Mouse (Mus musculus) kidney, adult 2 months (tissue): Measurements from ENCODE around the gene Nav1. TPM values are rescaled to one million over a fixed set of nuclear protein-coding genes. Genes with fewer than 3 reads are reported as not detected.

ENCODE experiments used
- DNase-seq: peaks from one replicate; pipeline ENCODE4 v3.0.0; 2021
- H3K27ac ChIP-seq: fragments of 200-500 bp; 2 replicates; pipeline ENCODE4 v1.5.1; 2012; ENCODE audit warnings: low read depth, low read length, control low read depth, inconsistent platforms; ENCODE audit not compliant: insufficient read depth
- H3K27me3 ChIP-seq: fragments of 200-500 bp; replicated peaks from 2 replicates; pipeline ENCODE4 v1.6.1; 2012; ENCODE audit warnings: mild to moderate bottlenecking, moderate library complexity, low read length, inconsistent platforms; ENCODE audit not compliant: control insufficient read depth, insufficient read depth
- H3K36me3 ChIP-seq: fragments of 200-500 bp; 2 replicates; pipeline ENCODE4 v1.6.1; 2012; ENCODE audit warnings: mild to moderate bottlenecking, moderate library complexity, low read length, inconsistent platforms; ENCODE audit not compliant: control insufficient read depth, insufficient read depth
- H3K4me1 ChIP-seq: fragments of 200-500 bp; 2 replicates; pipeline ENCODE4 v1.6.1; 2011; ENCODE audit warnings: low read length; ENCODE audit not compliant: control insufficient read depth, insufficient read depth
- H3K4me3 ChIP-seq: fragments of 200-500 bp; 2 replicates; pipeline ENCODE4 v1.5.1; 2011; ENCODE audit warnings: mild to moderate bottlenecking, low read depth, low read length, control low read depth; ENCODE audit not compliant: insufficient read depth
- CTCF ChIP-seq: fragments of 200-500 bp; conservative IDR thresholded peaks from 2 replicates; pipeline ENCODE4 v1.5.1; 2011; ENCODE audit warnings: low read depth, mild to moderate bottlenecking, control low read depth, low read length, moderate library complexity, mixed read lengths; ENCODE audit not compliant: insufficient read depth, insufficient read length
- POLR2A ChIP-seq: fragments of 200-500 bp; IDR thresholded peaks from one replicate; pipeline ENCODE4 v1.6.1; 2011; ENCODE audit warnings: low read depth, low read length, control low read depth
- WGBS: fragments of 180-500 bp; shearing (Covaris S2); methylation state at CpG from one replicate; pipeline ENCODE4 v1.1.7; 2018; 5-methylcytosine and 5-hydroxymethylcytosine counted together
- polyA plus RNA-seq: library from polyadenylated mRNA; depleted of rRNA; stranded (reverse); fragments of >200 nt; gene quantifications from 2 replicates; pipeline ENCODE4 v1.2.3, GENCODE M21; 2012

Gene Nav1
- polyA plus RNA-seq, 1 experiment, result 7.1 TPM

GRCm38 (mm10) chr1:135604361-135605052 is 2.6 kb downstream of the Nav1 start:
- Histone ChIP-seq H3K4me1 (no peaks in the 10 kb centered on the region), H3K4me3 (no peak overlapping the region), H3K27ac (no peak overlapping the region), H3K36me3 (no peaks in the 10 kb centered on the region), H3K27me3 (no peaks in the 10 kb centered on the region)
- TF ChIP-seq CTCF (no peak), POLR2A (no peak)
- no peak for DNase-seq
- WGBS, result 84% methylated on average over 7 of the region's 7 CpGs

GRCm38 (mm10) chr1:135603121-135603870 is 3.8 kb downstream of the Nav1 start:
- TF ChIP-seq CTCF (no peak), POLR2A (no peak)
- Histone ChIP-seq H3K27me3 (no peaks in the 10 kb centered on the region), H3K4me3 (no peak overlapping the region), H3K36me3 (no peaks in the 10 kb centered on the region), H3K27ac (no peak overlapping the region), H3K4me1 (no peaks in the 10 kb centered on the region)
- DNase-seq, result no peak
- WGBS, result 70% methylated on average over 11 of the region's 11 CpGs

- H3K27ac ChIP-seq, result no peak overlapping the region
- no peaks in the 10 kb centered on the region for H3K4me1 ChIP-seq
- no peak for TF ChIP-seq POLR2A
- TF ChIP-seq CTCF, result no peak
- 79% methylated on average over 15 of the region's 15 CpGs for WGBS
- no peak overlapping the region for H3K4me3 ChIP-seq
- no peaks in the 10 kb centered on the region for H3K36me3 ChIP-seq
- no peak for DNase-seq
- no peaks in the 10 kb centered on the region for H3K27me3 ChIP-seq
Measured at GRCm38 (mm10) chr1:135600023-135601005, 6.8 kb downstream of the Nav1 start.

- Histone ChIP-seq H3K27me3 (no peaks in the 10 kb centered on the region), H3K4me3 (no peak overlapping the region), H3K4me1 (no peaks in the 10 kb centered on the region), H3K27ac (no peak overlapping the region), H3K36me3 (no peaks in the 10 kb centered on the region)
- no peak for DNase-seq
- WGBS, result 84% methylated on average over 8 of the region's 8 CpGs
- TF ChIP-seq POLR2A (no peak), CTCF (no peak)
Measured at GRCm38 (mm10) chr1:135598251-135598879, 8.7 kb downstream of the Nav1 start.

- no peak for DNase-seq
- no peaks in the 10 kb centered on the region for H3K4me1 ChIP-seq
- H3K36me3 ChIP-seq, result no peaks in the 10 kb centered on the region
- WGBS, result 60% methylated on average over 9 of the region's 9 CpGs
- H3K4me3 ChIP-seq, result no peak overlapping the region
- H3K27ac ChIP-seq, result no peak overlapping the region
- H3K27me3 ChIP-seq, result no peaks in the 10 kb centered on the region
- no peak for TF ChIP-seq POLR2A
- TF ChIP-seq CTCF, result no peak
Measured at GRCm38 (mm10) chr1:135594279-135594903, 12.7 kb downstream of the Nav1 start.

GRCm38 (mm10) chr1:135593560-135594278 is 13.4 kb downstream of the Nav1 start:
- Histone ChIP-seq H3K27me3 (no peaks in the 10 kb centered on the region), H3K4me1 (no peaks in the 10 kb centered on the region), H3K27ac (no peak overlapping the region), H3K36me3 (no peaks in the 10 kb centered on the region), H3K4me3 (no peak overlapping the region)
- DNase-seq, result no peak
- TF ChIP-seq CTCF (no peak), POLR2A (no peak)
- 80% methylated on average over 6 of the region's 6 CpGs for WGBS
